Mouse (Mus musculus) hindbrain, embryonic 14.5 days (tissue): ENCODE data around the gene Sstr2. TPM values are rescaled to one million over a fixed set of nuclear protein-coding genes. Genes with fewer than 3 reads are reported as not detected.

ENCODE experiments used
- ATAC-seq: fragments of 200-750 bp; cut with Nextera tagmentation; 2 replicates; pipeline ENCODE4 v1.8.0; 2017; ENCODE audit warnings: moderate number of reproducible peaks, mild to moderate bottlenecking, moderate TSS enrichment, moderate library complexity; ENCODE audit not compliant: low FRiP score
- DNase-seq: peaks from one replicate; pipeline ENCODE4 v3.0.0-alpha.2; 2015; ENCODE audit warnings: low spot score
- H3K27ac ChIP-seq: fragments of 300-500 bp; sonication (generic); 2 replicates; pipeline ENCODE4 v1.5.1; 2014; ENCODE audit warnings: mild to moderate bottlenecking, moderate library complexity
- H3K27me3 ChIP-seq: fragments of 300-500 bp; sonication (generic); 2 replicates; pipeline ENCODE4 v1.6.1; 2014; ENCODE audit warnings: mild to moderate bottlenecking, low read length, mixed read lengths; ENCODE audit not compliant: control insufficient read depth, insufficient read depth
- H3K36me3 ChIP-seq: fragments of 300-500 bp; sonication (generic); replicated peaks from 2 replicates; pipeline ENCODE4 v1.6.1; 2014; ENCODE audit not compliant: control insufficient read depth, insufficient read depth
- H3K4me1 ChIP-seq: fragments of 300-500 bp; sonication (generic); replicated peaks from 2 replicates; pipeline ENCODE4 v1.6.1; 2014; ENCODE audit warnings: antibody characterized with exemption, low read length, mixed read lengths; ENCODE audit not compliant: control insufficient read depth, insufficient read depth
- H3K4me2 ChIP-seq: fragments of 300-500 bp; sonication (generic); replicated peaks from 2 replicates; pipeline ENCODE4 v1.6.1; 2014; ENCODE audit warnings: mild to moderate bottlenecking, moderate library complexity
- H3K4me3 ChIP-seq: fragments of 300-500 bp; sonication (generic); replicated peaks from 2 replicates; pipeline ENCODE4 v1.5.1; 2014; ENCODE audit warnings: mild to moderate bottlenecking, low read length
- H3K9ac ChIP-seq: fragments of 300-500 bp; sonication (generic); 2 replicates; pipeline ENCODE4 v1.6.1; 2014
- H3K9me3 ChIP-seq: fragments of 300-500 bp; sonication (generic); 2 replicates; pipeline ENCODE4 v1.6.1; 2016; ENCODE audit warnings: low read length; ENCODE audit not compliant: control insufficient read depth
- WGBS: fragments of 180-500 bp; shearing (Covaris S2); extraction: QIAGEN DNeasy Blood & Tissue Kit; methylation state at CpG from one replicate; pipeline ENCODE4 v1.1.7; 2014; 5-methylcytosine and 5-hydroxymethylcytosine counted together
- polyA plus RNA-seq: library from polyadenylated mRNA; unstranded; fragments of >200 nt; fragmentation: Nextera tagmentation; extraction: Ambion mirVana; gene quantifications from 2 replicates; pipeline ENCODE4 v1.2.1, GENCODE M21; 2014

Gene Sstr2
- polyA plus RNA-seq, 1 experiment from 2014 or later = 19.4 TPM

DNA sequence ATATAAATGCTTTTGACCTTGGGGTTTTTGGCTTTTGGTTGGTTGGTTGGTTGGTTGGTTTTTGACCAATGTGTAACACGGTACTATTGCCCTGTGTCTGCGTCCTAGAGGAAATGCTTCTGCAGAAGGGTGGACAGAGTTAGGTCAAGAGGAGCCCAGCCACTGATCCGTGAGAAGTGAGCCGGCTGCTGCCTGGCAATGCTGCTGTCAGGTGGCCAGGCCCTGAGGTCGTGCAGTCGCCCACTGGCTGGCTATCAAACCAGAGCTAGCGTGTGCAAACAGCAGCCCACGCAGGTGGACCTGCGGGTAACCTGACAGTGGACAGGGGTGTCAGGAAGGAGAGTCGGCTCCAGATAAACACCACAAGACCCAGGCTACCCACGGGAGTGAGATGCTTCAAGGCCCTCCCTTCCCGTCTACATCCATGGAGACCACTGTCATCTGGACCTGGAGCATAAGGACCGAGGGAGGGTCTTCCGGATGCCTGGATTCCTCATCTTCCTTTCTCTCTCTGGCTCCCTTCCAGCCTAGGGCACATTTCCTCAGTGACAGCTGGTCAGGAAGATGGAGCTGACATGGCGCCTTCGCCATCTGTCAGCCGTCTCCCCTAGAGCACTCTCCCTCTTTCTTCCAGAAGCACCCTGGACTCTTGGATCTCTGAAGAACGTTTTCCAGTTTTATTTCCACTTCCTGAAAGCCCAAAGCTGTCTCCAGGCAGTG, 18.5 kb upstream of the Sstr2 start:
- Histone ChIP-seq H3K36me3 (no peaks in the 10 kb centered on the region), H3K27ac (peak overlapping the region; percentile 33; the same call in 1 of the 2 replicates), H3K9ac (no peak overlapping the region), H3K27me3 (no peaks in the 10 kb centered on the region), H3K9me3 (no peaks in the 10 kb centered on the region), H3K4me1 (peaks cover 14% of the 10 kb centered on the region; the same call in 1 of the 2 replicates), H3K4me2 (no peak overlapping the region), H3K4me3 (no peak overlapping the region)
- 59% methylated on average over 18 of the region's 18 CpGs for WGBS
- DNase-seq (no peak), ATAC-seq (no peak; the same call in 1 of the 2 replicates)

DNA sequence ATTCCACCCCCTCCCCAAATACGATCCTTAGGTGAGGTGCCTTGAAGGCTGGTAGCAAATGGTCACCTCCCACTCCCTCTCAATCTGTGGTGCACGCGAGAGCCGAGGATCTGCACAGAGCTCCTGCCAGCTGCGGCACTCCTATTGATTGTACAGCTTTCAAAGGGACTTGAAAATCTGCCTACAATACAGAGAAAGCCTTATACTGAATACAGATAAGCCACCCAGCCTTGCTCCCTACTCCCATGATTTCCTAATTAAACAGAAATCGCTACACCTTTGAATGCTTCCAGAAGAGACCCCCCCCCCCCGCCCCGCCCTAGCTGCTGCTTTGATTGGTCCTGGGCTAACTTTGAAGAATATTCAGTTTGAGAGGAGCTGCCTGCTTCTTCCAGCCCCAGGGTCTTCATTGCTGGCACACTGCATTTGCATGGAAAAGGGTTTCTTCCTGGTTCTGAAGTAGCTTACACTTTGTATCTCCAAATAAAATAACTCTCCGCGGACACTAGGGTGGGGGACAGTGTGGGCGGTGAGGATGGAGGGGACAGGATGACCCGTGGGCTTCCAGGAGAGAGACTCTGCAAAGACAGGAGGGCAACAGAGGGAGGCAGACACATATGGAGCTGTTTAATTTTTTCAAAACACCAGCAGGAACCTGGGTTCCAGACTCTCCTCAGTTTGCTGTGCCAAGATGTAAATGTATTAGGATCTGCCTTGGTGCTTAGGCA, 17.4 kb upstream of the Sstr2 start:
- no peak overlapping the region for H3K9ac ChIP-seq
- 33% methylated on average over 12 of the region's 12 CpGs for WGBS
- ATAC-seq (peak; percentile 46; the same call in 1 of the 2 replicates), DNase-seq (no peak)
- H3K36me3 ChIP-seq = no peaks in the 10 kb centered on the region
- 0 out of 2 replicates have a peak, but pooled peaks cover 3% of the 10 kb centered on the region for H3K9me3 ChIP-seq
- no peak overlapping the region for H3K4me2 ChIP-seq
- no peaks in the 10 kb centered on the region for H3K27me3 ChIP-seq
- peaks cover 14% of the 10 kb centered on the region; the same call in 1 of the 2 replicates for H3K4me1 ChIP-seq
- H3K4me3 ChIP-seq = no peak overlapping the region
- H3K27ac ChIP-seq = peak overlapping the region; percentile 51

DNA sequence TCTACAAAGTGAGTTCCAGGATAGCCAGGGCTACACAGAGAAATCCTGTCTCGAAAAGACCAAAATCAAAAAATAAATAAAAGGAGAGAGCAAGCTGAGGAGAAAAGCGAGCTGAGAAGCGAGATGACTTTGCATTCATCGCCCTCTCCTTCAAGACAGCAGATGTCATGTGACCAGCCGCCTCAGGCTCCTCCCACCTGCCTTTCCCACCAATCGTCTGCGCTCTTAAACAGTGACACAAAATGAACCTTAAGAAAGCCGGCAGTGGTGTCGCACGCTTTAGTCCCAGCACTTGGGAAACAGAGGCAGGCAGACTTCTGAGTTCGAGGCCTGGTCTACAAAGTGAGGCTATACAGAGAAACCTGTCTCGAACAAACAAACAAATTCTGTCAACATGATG, 11.6 kb upstream of the Sstr2 start:
- H3K4me1 ChIP-seq = no peaks in the 10 kb centered on the region
- H3K36me3 ChIP-seq = no peaks in the 10 kb centered on the region
- H3K9me3 ChIP-seq = 0 out of 2 replicates have a peak, but pooled peaks cover 3% of the 10 kb centered on the region
- no peak for ATAC-seq
- no peak overlapping the region for H3K9ac ChIP-seq
- no peak for DNase-seq
- H3K4me2 ChIP-seq = no peak overlapping the region
- WGBS = 96% methylated on average over 12 of the region's 12 CpGs
- H3K4me3 ChIP-seq = no peak overlapping the region
- no peaks in the 10 kb centered on the region for H3K27me3 ChIP-seq
- no peak overlapping the region for H3K27ac ChIP-seq

DNA sequence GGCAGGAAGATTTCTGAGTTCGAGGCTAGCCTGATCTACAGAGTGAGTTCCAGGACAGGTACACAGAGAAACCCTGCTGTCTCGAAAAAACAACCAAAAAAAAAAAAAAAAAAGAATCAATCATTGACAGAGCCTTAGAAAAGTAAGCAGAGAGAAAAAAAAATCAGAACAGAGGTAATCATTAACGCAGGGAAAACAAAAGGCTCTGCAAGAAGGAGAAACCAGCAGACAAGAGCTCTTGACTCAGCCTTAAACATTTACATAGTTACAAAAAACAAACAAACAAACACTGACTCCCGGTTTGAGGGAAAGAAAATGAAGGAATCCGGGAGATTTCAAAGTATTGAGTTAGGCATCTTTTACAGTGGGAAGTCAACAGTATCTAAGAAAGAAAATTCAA, 9.6 kb upstream of the Sstr2 start:
- H3K27me3 ChIP-seq = no peaks in the 10 kb centered on the region
- no peak overlapping the region for H3K9ac ChIP-seq
- H3K9me3 ChIP-seq = 0 out of 2 replicates have a peak, but pooled peaks cover 3% of the 10 kb centered on the region
- H3K4me2 ChIP-seq = no peak overlapping the region
- no peak overlapping the region for H3K4me3 ChIP-seq
- H3K4me1 ChIP-seq = no peaks in the 10 kb centered on the region
- no peak for DNase-seq
- WGBS = 80% methylated on average over 5 of the region's 5 CpGs
- ATAC-seq = no peak
- no peaks in the 10 kb centered on the region for H3K36me3 ChIP-seq
- no peak overlapping the region for H3K27ac ChIP-seq

DNA sequence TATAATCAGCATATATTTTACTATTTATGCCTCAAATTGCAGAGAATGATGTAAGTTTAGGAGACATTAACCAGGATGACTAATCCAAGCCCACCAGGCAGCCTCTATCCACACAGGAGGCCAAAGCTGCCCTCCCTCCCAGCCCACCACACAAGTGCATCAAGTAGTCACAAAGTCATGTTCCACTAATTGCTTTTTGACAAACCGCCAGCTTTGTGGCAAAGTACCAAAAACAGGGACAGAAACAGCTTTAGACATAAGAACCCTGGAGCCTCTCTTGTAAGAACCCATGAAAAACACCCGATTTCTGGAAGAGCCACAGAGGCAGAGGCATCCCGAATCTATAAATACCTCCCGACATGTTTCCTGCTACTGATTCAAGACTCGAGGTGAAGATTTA, 8.9 kb upstream of the Sstr2 start:
- no peaks in the 10 kb centered on the region for H3K27me3 ChIP-seq
- no peak overlapping the region for H3K27ac ChIP-seq

DNA sequence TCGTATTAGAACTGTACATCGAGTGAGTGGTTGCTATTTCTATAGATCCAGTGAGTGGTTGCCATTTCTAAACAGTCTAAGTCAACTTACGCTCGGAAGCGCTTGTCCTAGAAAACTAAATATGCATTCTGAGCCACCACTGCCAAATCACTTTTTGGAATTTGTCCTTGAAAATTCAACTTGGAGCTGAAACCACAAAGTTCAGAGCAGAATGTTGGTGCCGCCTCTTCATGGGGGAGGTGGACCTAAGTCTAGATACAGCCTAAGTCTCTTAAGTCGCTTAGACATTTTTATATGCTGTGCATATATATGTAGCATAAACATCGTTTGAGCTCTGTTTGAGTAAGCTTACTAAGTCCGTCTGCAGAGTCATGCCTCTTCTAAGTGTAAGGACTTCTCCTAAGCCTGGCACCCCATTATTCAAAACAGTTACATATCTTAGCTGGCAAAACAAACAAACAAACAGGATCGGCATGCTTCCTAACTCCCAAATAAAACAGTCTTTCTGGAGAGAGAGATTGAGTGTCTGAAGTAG, 8.0 kb upstream of the Sstr2 start:
- Histone ChIP-seq H3K36me3 (no peaks in the 10 kb centered on the region), H3K4me2 (no peak overlapping the region), H3K27me3 (no peaks in the 10 kb centered on the region), H3K4me1 (no peaks in the 10 kb centered on the region), H3K27ac (no peak overlapping the region), H3K4me3 (no peak overlapping the region), H3K9ac (no peak overlapping the region), H3K9me3 (0 out of 2 replicates have a peak, but pooled peaks cover 1% of the 10 kb centered on the region)
- ATAC-seq = no peak
- 86% methylated on average over 10 of the region's 10 CpGs for WGBS
- no peak for DNase-seq

More for the DNA sequence above, 8.9 kb upstream of the Sstr2 start:
- WGBS = 68% methylated on average over 5 of the region's 5 CpGs
- Histone ChIP-seq H3K36me3 (no peaks in the 10 kb centered on the region), H3K9ac (no peak overlapping the region), H3K4me1 (no peaks in the 10 kb centered on the region), H3K4me3 (no peak overlapping the region), H3K9me3 (0 out of 2 replicates have a peak, but pooled peaks cover 3% of the 10 kb centered on the region), H3K4me2 (no peak overlapping the region)
- peak; percentile 58 for DNase-seq
- ATAC-seq = no peak

DNA sequence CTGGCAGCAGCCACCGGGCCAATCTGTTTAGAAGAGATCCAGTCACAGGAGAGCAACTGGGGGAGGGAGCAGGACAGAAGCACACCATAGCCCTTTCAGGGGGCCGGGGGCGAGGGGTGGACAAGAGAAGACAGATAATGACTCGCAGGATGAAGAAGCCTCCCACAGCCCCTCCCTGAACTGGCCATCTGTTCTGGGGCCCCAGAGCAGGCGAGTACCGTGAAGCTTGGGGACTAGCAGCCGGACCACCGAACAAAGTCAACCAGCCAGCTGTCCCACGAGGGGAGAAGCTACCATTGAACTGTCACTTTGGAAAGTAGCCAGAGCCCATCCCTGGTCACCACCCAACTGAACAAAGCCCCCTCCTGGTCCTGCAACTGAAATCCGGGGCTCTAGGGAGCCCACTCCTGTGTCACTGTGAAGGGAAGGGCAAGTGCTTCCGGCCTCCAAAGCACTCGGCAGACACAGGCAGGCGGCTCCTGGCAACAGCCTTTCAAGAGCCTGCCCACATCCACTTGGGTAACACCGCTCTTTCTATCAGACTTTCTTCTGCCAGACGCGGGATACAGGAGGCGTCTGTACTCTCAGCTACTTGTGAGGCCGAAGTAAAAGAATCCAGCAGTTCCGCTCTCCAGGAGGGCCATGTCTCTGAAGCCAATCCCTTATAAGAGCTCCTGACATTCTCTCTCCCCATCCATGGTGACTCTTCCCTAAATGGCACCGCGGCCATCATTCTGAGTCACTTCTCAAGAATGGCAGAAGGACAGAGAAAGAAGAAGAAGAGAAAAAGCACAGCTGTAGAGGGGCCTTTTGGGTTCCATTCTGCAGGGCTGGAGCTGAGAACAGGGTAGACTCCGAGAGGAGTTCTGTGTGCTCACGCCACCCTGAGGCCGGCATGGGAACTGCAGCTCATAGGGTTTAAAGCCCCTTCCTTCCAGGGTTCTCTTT, 7.2 kb upstream of the Sstr2 start:
- no peaks in the 10 kb centered on the region for H3K4me1 ChIP-seq
- no peak overlapping the region for H3K9ac ChIP-seq
- WGBS = 7% methylated on average over 24 of the region's 24 CpGs
- peak overlapping the region; percentile 38 for H3K27ac ChIP-seq
- H3K4me3 ChIP-seq = no peak overlapping the region
- ATAC-seq (peak; percentile 76; the same call in 1 of the 2 replicates), DNase-seq (peak; percentile 79)
- H3K27me3 ChIP-seq = no peaks in the 10 kb centered on the region
- no peaks in the 10 kb centered on the region for H3K36me3 ChIP-seq
- no peaks in the 10 kb centered on the region for H3K9me3 ChIP-seq
- peak overlapping the region; percentile 11; the same call in 1 of the 2 replicates for H3K4me2 ChIP-seq

DNA sequence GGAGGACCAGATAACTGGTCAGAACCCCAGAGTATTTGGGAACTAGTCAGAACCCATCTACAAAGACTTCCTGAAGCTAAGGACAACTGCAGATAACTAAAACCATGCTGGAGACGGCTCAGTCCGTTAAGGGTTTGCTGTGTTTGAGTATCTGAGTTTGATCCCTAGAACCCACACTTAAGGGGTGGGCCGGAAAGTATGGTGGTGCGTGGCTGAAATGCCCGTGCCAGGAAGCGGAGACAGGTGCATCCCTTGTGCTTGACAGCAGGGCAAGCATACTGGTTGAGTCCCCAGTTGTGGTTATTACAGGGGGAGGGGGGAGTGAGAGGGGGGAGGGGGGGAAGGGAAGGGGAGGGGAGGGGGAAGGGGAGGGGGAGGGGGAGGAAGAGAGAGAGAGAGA, 4.7 kb upstream of the Sstr2 start:
- peaks cover 12% of the 10 kb centered on the region; the same call in 1 of the 2 replicates for H3K4me1 ChIP-seq
- H3K27me3 ChIP-seq = peaks cover 4% of the 10 kb centered on the region; the same call in 1 of the 2 replicates
- no peak for ATAC-seq
- H3K4me3 ChIP-seq = no peak overlapping the region
- H3K9me3 ChIP-seq = no peaks in the 10 kb centered on the region
- H3K27ac ChIP-seq = no peak overlapping the region
- no peak for DNase-seq
- WGBS = 83% methylated on average over 6 of the region's 6 CpGs
- H3K4me2 ChIP-seq = no peak overlapping the region
- H3K36me3 ChIP-seq = no peaks in the 10 kb centered on the region
- H3K9ac ChIP-seq = no peak overlapping the region
